23 mouse cellular contexts compared by ENCODE assay signal in the genomic region with DNA sequence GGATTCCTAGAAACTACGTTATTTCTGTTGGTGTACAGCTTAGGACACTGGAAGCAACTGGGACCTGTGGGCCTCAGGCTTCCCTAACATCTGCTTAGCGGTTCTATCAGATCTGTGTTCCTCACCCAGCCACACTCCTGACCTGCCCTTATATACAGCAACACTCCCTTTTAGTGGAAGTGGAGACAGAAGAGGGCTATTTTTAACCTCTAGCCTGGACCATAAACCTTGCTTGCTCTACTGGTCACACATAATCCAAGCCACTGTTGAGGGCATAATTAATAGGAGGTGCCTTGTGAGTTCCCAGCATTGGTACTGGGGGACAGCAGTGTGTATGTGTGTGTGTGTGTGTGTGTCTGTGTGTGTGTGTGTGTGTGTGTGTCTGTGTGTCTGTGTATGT. TPM values are rescaled to one million over a fixed set of nuclear protein-coding genes. Genes with fewer than 3 reads are reported as not detected.
DNase-seq lines count a peak whose midpoint lies in the region; ATAC-seq and TF ChIP-seq lines count a peak whose summit lies in the region.
"Had no signal": no experiment of that assay in that cellular context is flagged by ENCODE, and none has a peak within 500 bp of the region (broad histone marks: within the 10 kb centered on the region; RNA-seq: fewer than 3 reads in every experiment).

No protein-coding gene starts in this region.

- H3K9ac ChIP-seq in heart, adult 2 months (ENCODE audit: low read depth, low read length) = no peak overlapping the region
- H3K9ac ChIP-seq in heart, embryonic 14.5 days (ENCODE audit: low read length) = no peak overlapping the region
- no peak overlapping the region for H3K9ac ChIP-seq in heart, embryonic 11.5 days (ENCODE audit: low read depth, low read length)
- H3K9ac ChIP-seq in kidney, embryonic 15.5 days = no peak overlapping the region
- H3K9ac ChIP-seq: forebrain, embryonic 13.5 days; heart, embryonic 13.5 days; hindbrain, embryonic 12.5 days; hindbrain, embryonic 15.5 days had no signal

- no peaks in the 10 kb centered on the region for H3K79me2 ChIP-seq in heart, adult 2 months (replicated peaks; ENCODE audit: control insufficient read depth, insufficient read depth, low read length)

- no peak for TF ChIP-seq POLR2A in heart, adult 2 months (IDR thresholded peaks at IDR 0.05; ENCODE audit: insufficient read depth, low read depth, low read length)

- DNase-seq in heart, adult 11 months = peak; percentile 75
- DNase-seq in heart, adult 2 months = no peak
- DNase-seq in kidney, postnatal 25 days = no peak
- DNase-seq in spleen, postnatal 36 days (ENCODE audit: low spot score in 2 of 2) = peak; percentile 4 to 34
- DNase-seq in spleen, postnatal 14 days (ENCODE audit: low spot score in 2 of 2) = no peak
- DNase-seq: adrenal gland, postnatal 10 days; adrenal gland, postnatal 36 days; cerebellum, adult 18-20 months; cerebellum, adult 9-10 months; cerebellum, postnatal 14 days; gastrocnemius, postnatal 10 days; gastrocnemius, postnatal 36 days; heart, postnatal 10 days had no signal

- H3K27ac ChIP-seq in heart, adult 2 months = no peak overlapping the region
- H3K27ac ChIP-seq in heart, embryonic 14.5 days (replicated peaks in 1 of 2; ENCODE audit: control insufficient read depth in 1 of 2, insufficient read depth in 1 of 2, low read depth in 2 of 2, low read length in 2 of 2) = peak overlapping the region; percentile 22 to 28; a peak in 1 of 4 replicates
- H3K27ac ChIP-seq in heart, embryonic 11.5 days (ENCODE audit: low read depth, low read length) = no peak overlapping the region
- H3K27ac ChIP-seq in kidney, embryonic 15.5 days = no peak overlapping the region
- H3K27ac ChIP-seq: forebrain, embryonic 10.5 days; forebrain, embryonic 13.5 days; heart, embryonic 13.5 days; hindbrain, embryonic 12.5 days; hindbrain, embryonic 15.5 days had no signal

- H3K4me1 ChIP-seq in heart, adult 2 months (ENCODE audit: control insufficient read depth, insufficient read depth, low read length) = no peaks in the 10 kb centered on the region
- H3K4me1 ChIP-seq in heart, embryonic 14.5 days (ENCODE audit: control insufficient read depth in 2 of 2, insufficient read depth in 2 of 2, low read length in 2 of 2) = peaks cover 0 to 8% of the 10 kb centered on the region in 2 experiments; a peak in 1 of 4 replicates
- no peaks in the 10 kb centered on the region for H3K4me1 ChIP-seq in heart, embryonic 11.5 days (ENCODE audit: control insufficient read depth, insufficient read depth, low read length)
- H3K4me1 ChIP-seq in kidney, embryonic 15.5 days = no peaks in the 10 kb centered on the region
- H3K4me1 ChIP-seq: forebrain, embryonic 10.5 days; forebrain, embryonic 13.5 days; hindbrain, embryonic 12.5 days; hindbrain, embryonic 15.5 days had no signal

- intact Hi-C loops in heart, adult 2 months (cut with DNase I) = no loop called here

- no peak overlapping the region for H3K4me2 ChIP-seq in heart, embryonic 14.5 days (ENCODE audit: low read length)
- H3K4me2 ChIP-seq in heart, embryonic 11.5 days = no peak overlapping the region
- no peak overlapping the region for H3K4me2 ChIP-seq in kidney, embryonic 15.5 days
- H3K4me2 ChIP-seq: forebrain, embryonic 13.5 days; heart, embryonic 13.5 days; hindbrain, embryonic 12.5 days; hindbrain, embryonic 15.5 days had no signal

- ATAC-seq in heart, embryonic 14.5 days (ENCODE audit: insufficient number of reproducible peaks, insufficient read depth, low FRiP score, low read depth) = no peak
- no peak; the same call in 1 of the 2 replicates for ATAC-seq in heart, embryonic 11.5 days (replicated peaks; ENCODE audit: insufficient number of reproducible peaks, low FRiP score, low TSS enrichment)
- peak; percentile 84 for ATAC-seq in kidney, embryonic 15.5 days (replicated peaks; ENCODE audit: low FRiP score)
- ATAC-seq: forebrain, embryonic 13.5 days; forebrain, embryonic 16.5 days; Patski had no signal

- no peak for TF ChIP-seq EP300 in heart, adult 2 months (IDR thresholded peaks at IDR 0.05; ENCODE audit: insufficient read depth, low read depth, low read length)

- no peaks in the 10 kb centered on the region for H3K36me3 ChIP-seq in heart, adult 2 months (ENCODE audit: control insufficient read depth, insufficient read depth, low read length)
- no peaks in the 10 kb centered on the region for H3K36me3 ChIP-seq in heart, embryonic 14.5 days (ENCODE audit: control insufficient read depth, insufficient read depth, low read length)
- no peaks in the 10 kb centered on the region for H3K36me3 ChIP-seq in heart, embryonic 11.5 days (ENCODE audit: control insufficient read depth, insufficient read depth, low read length)
- no peaks in the 10 kb centered on the region for H3K36me3 ChIP-seq in kidney, embryonic 15.5 days
- H3K36me3 ChIP-seq: forebrain, embryonic 10.5 days; heart, embryonic 13.5 days; hindbrain, embryonic 12.5 days; hindbrain, embryonic 15.5 days had no signal

- 66% methylated on average over 2 of the region's 2 CpGs for WGBS in heart, adult 2 months
- 32% methylated on average over 2 of the region's 2 CpGs for WGBS in heart, embryonic 14.5 days
- WGBS in heart, embryonic 11.5 days (ENCODE audit: insufficient replicate concordance) = 46% methylated on average over 2 of the region's 2 CpGs
- 38% methylated on average over 2 of the region's 2 CpGs for WGBS in kidney, embryonic 15.5 days

- no peak overlapping the region for H3K4me3 ChIP-seq in heart, adult 2 months
- no peak overlapping the region for H3K4me3 ChIP-seq in heart, embryonic 14.5 days (ENCODE audit: control insufficient read depth in 1 of 2, insufficient read depth in 1 of 2, low read depth in 1 of 2, low read length in 2 of 2)
- H3K4me3 ChIP-seq in heart, embryonic 11.5 days (ENCODE audit: low read depth, low read length) = no peak overlapping the region
- H3K4me3 ChIP-seq in kidney, embryonic 15.5 days (replicated peaks) = no peak overlapping the region
- H3K4me3 ChIP-seq: forebrain, embryonic 10.5 days; forebrain, embryonic 13.5 days; heart, embryonic 13.5 days; hindbrain, embryonic 12.5 days; hindbrain, embryonic 15.5 days had no signal

- no peaks in the 10 kb centered on the region for H3K27me3 ChIP-seq in heart, adult 2 months (ENCODE audit: control insufficient read depth, insufficient read depth, low read length)
- no peaks in the 10 kb centered on the region for H3K27me3 ChIP-seq in heart, embryonic 14.5 days (ENCODE audit: control insufficient read depth, insufficient read depth, low read length)
- no peaks in the 10 kb centered on the region for H3K27me3 ChIP-seq in heart, embryonic 11.5 days (ENCODE audit: control insufficient read depth, insufficient read depth, low read length)
- no peaks in the 10 kb centered on the region for H3K27me3 ChIP-seq in kidney, embryonic 15.5 days
- H3K27me3 ChIP-seq: heart, embryonic 13.5 days; hindbrain, embryonic 12.5 days; hindbrain, embryonic 15.5 days; Patski had no signal

- H3K9me3 ChIP-seq in heart, embryonic 14.5 days (ENCODE audit: control insufficient read depth, low read length) = no peaks in the 10 kb centered on the region
- no peaks in the 10 kb centered on the region for H3K9me3 ChIP-seq in heart, embryonic 11.5 days (replicated peaks; ENCODE audit: control insufficient read depth, low read length)
- H3K9me3 ChIP-seq in kidney, embryonic 15.5 days (replicated peaks) = no peaks in the 10 kb centered on the region
- H3K9me3 ChIP-seq: forebrain, embryonic 10.5 days; forebrain, embryonic 13.5 days; heart, embryonic 13.5 days; hindbrain, embryonic 12.5 days; hindbrain, embryonic 15.5 days had no signal

- no peak for TF ChIP-seq CTCF in heart, adult 2 months (IDR thresholded peaks at IDR 0.05)

RNA-seq across cellular contexts. Expression of a gene that starts 33.1 kb away (rescaled TPM):
- total RNA-seq in heart, adult 2 months (2021) = 10 to 100 TPM; 23.8 to 25.9 TPM
- polyA plus RNA-seq in heart, adult 2 months (2012; rRNA removed) = 8.6 and 12.9 TPM in 2 replicates
- polyA plus RNA-seq in heart, embryonic 14.5 days (2014; fragmentation: Nextera tagmentation; extraction: Ambion mirVana) = 37.4 and 39.8 TPM in 2 replicates
- 35.5 and 36.4 TPM in 2 replicates for polyA plus RNA-seq in heart, embryonic 11.5 days (2014; fragmentation: Nextera tagmentation; extraction: Ambion mirVana)
- 44.8 and 48.4 TPM in 2 replicates for polyA plus RNA-seq in kidney, embryonic 15.5 days (2015; fragmentation: Nextera tagmentation; extraction: Ambion mirVana)

Comparison
In these comparisons a context has a peak if more than half of its experiments do, and no peak if none do; other contexts are left out.
1. DNase-seq: peak in heart, adult 11 months (single experiment) and spleen, postnatal 36 days (2 of 2); none in heart, adult 2 months (0 of 2), kidney, postnatal 25 days (0 of 2) and spleen, postnatal 14 days (0 of 2).
2. H3K27ac ChIP-seq: peak in heart, embryonic 14.5 days (2 of 2); none in heart, adult 2 months (single experiment), heart, embryonic 11.5 days (single experiment) and kidney, embryonic 15.5 days (single experiment).